Mouse (Mus musculus) embryo, embryonic 10.5 days (tissue): Measurements from ENCODE around the gene Htra2.
A peak's percentile ranks its signal among the peaks of the same experiment; 100 is the strongest.

Source experiments
- DNase-seq: peaks from one replicate; pipeline ENCODE4 v3.0.0-alpha.2; 2015; ENCODE audit warnings: low spot score

Htra2 gene

GRCm38 (mm10) chr6:83054871-83055431, at the start of gene Htra2:
Htra2 (minus strand) TSS chr6:83055273.
- DNase-seq, result peak; percentile 43

DNA sequence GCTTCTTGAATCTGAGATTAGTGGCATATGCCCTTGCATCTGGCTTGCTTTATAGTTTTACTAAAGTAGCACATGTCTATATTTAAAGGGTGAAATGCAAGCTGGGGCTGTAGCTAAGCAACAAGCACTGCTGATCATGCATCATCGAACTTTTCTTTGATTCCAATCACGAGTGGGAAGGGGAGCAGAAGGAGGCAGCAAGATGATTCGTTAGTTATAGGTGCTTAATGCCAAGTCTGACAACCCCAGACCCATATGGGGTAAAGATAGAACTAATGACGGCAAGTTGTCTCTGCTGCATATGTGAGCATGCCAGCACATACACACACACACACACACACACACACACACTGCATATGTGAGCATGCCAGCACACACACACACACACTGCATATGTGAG, 49.1 kb upstream of the Htra2 start:
- DNase-seq, result no peak

- no peak for DNase-seq
Observed at GRCm38 (mm10) chr6:83103130-83103650, 48.1 kb upstream of the Htra2 start.

GRCm38 (mm10) chr6:83101688-83102556, 46.8 kb upstream of the Htra2 start:
- DNase-seq, result peak; percentile 74

GRCm38 (mm10) chr6:83101316-83101687, 46.2 kb upstream of the Htra2 start, which contains the start of the genes Ccdc142 and Gm42688:
Ccdc142 (plus strand) TSS chr6:83101601.
Gm42688 (plus strand) TSS chr6:83101617.
- peak; percentile 94 for DNase-seq

DNA sequence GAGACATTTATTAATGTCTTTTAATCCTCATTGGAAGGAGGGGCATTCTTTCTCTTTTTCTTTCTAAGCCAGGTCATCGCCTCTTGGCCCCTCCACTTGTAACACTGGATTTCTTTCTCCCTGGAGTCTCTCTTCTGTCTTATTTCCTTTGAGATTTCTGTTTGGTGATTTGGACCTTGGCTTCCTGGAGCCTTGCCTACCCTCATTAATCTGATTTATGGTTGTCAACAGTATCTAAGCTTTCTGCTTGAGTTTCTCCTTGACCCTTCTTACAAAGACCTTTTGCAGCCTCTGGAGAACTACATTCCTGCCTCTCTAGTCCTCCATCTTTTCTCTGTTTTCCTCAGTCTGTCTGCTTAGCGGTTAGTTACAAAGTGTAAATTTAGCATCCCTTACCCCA, 43.3 kb upstream of the Htra2 start:
- DNase-seq, result no peak

DNA sequence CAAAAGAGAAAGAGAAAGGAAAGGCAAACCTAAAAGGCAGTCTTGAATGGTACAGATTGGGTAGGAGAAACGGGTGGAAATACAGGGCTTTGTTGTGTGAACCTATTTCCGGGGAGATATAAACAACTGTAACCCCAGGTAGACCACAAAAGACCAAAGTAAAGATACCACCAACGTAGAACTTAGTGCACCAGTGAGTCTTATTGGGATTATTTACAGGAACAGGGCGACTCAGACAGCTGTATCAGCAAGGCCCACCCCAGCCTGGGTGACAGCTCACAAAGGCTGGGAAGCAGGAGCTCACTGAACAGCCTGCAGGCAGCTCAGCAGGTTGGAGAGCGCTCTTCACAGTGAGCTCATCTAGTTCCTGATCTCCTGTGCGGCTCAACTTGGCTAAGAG, 40.9 kb upstream of the Htra2 start:
- DNase-seq, result no peak

GRCm38 (mm10) chr6:83092416-83093127, 37.5 kb upstream of the Htra2 start:
- DNase-seq, result no peak

DNA sequence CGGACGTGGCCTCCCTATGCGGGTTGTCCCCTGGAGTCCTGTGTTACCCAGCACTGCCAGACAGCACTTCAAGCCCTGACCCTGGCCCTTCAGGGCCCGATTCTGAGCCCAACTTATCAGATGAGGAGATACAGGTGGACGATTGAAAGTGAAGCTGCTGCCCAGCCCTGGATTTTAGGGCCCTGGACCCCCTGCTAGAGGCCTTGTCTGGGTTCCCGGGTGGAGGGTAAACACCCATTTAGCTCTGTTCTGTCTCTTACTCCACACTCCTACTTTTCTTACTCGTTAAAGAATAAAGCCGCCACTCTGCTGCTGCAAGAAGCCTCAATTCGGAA, 32.8 kb upstream of the Htra2 start:
- no peak for DNase-seq

DNA sequence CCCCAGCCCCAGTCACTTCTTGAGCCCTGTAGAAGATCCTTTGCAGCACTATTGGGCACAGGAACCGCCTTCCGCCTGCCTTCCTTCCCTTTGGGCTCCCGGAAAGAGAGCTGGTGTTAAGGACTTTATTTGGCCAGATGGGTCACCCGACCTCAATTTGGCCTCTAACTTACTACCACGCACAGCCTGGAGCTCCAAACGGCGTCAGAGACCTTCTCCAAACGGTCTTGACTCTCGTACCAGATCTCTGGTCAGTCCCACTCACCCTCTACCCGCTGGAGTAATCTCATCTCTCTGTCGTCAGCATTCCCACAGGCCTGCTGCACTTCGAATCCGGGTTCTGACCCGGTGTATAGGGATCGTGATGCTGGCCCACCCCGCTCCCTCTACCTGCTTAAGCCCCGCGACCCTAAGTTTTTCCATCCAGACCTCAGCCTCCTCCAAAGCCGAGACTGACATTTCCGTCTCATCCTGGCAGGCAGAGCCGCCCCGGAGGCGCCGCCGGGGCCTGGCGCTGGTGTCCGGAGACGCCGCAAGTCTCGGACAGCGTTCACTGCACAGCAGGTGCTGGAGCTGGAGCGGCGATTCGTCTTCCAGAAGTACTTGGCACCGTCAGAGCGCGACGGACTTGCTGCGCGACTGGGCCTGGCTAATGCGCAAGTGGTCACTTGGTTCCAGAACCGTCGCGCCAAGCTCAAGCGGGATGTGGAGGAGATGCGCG, 32.3 kb upstream of the Htra2 start:
- no peak for DNase-seq

- no peak for DNase-seq
Observed at GRCm38 (mm10) chr6:83086121-83087035, 31.3 kb upstream of the Htra2 start, which contains the start of gene Lbx2. Lbx2 (plus strand) TSS chr6:83086367.

- DNase-seq, result no peak
Observed at GRCm38 (mm10) chr6:83084477-83084876, 29.4 kb upstream of the Htra2 start.

DNA sequence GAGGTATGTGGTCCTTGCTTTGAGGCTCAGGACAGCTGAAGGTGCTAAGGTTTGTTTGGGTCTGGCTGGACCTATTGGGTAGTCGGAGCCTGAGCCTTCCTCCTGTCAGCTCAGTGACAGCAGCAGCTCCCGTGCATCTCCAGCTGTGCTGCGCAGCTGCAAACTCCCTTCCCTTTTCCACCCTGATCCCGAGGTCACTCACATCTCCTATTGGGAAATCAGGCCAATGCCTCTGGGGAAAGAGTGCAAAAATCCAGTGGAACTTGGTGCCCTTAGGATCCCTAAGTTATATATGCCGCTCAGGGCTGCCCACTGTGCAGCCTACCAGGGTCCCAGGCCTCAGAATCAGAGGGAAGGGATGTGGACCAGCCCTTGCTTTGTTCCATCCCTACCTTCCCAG, 28.4 kb upstream of the Htra2 start:
- DNase-seq, result no peak

GRCm38 (mm10) chr6:83080210-83080609, 25.1 kb upstream of the Htra2 start:
- DNase-seq, result no peak

GRCm38 (mm10) chr6:83078324-83078858, 23.3 kb upstream of the Htra2 start:
- DNase-seq, result peak; percentile 99

GRCm38 (mm10) chr6:83077630-83078323, 22.7 kb upstream of the Htra2 start, which contains the start of gene Pcgf1:
Pcgf1 (plus strand) TSS chr6:83077869.
- peak; percentile 72 for DNase-seq

GRCm38 (mm10) chr6:83074979-83075378, 19.9 kb upstream of the Htra2 start:
- no peak for DNase-seq

- DNase-seq, result no peak
Observed at GRCm38 (mm10) chr6:83071220-83071619, 16.1 kb upstream of the Htra2 start.

- peak; percentile 55 for DNase-seq
Observed at GRCm38 (mm10) chr6:83070311-83071219, 15.5 kb upstream of the Htra2 start.

GRCm38 (mm10) chr6:83070247-83070310, 15.0 kb upstream of the Htra2 start, which contains the start of gene Tlx2:
Tlx2 (minus strand) TSS chr6:83070293.
- DNase-seq, result no peak
